Mouse (Mus musculus) kidney, adult 18-20 months (tissue): ENCODE measurements at regions not wholly inside any gene's neighbourhood (a gene's known extent, or its start where the extent isn't known, plus 50 kb on each side); places are given as distances from the start of the nearest gene placed in this dataset.

Experiments used
- DNase-seq: peaks from one replicate; pipeline ENCODE4 v3.0.0; 2021

DNA sequence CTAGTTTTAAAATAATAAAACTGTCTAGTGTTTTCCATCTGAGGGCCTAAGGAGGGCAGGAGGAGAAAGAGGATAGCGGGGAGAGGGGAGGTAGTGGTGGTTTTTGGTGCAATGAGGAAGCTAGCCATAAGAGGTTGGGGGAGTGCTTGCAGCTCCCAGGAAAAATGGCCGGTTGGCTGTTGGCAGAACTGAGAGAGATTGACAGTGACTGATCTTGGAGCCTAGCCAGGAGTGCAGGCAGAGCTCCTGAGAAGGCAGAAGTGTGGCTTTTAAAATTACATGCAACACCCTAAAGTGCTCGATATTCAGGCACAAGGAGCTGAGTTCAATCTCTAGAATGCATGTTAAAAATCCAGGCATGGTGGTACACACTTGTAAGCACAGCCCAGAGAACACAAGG lies 938.3 kb upstream of the 2610301B20Rik start:
- DNase-seq: no peak

DNA sequence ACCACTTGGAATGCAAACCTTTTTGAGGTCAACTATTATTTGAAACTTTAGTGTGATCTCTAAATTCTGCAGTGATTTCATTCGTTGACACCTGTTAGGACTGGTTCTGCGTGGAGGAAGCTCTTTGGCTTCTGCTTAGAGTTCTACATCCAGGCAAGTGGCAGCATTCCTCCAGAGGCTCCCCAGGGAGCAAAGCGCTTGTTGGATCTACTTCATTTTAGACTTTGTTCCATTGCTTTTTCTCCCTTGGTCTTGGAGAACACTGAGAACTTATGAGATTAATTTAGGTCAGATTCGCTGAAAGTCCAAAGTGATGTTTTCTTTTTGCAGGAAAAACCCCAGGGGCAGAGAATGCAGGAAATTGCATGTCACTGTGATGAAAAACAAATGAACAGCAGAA lies 922.9 kb upstream of the 2610301B20Rik start:
- DNase-seq: no peak

DNA sequence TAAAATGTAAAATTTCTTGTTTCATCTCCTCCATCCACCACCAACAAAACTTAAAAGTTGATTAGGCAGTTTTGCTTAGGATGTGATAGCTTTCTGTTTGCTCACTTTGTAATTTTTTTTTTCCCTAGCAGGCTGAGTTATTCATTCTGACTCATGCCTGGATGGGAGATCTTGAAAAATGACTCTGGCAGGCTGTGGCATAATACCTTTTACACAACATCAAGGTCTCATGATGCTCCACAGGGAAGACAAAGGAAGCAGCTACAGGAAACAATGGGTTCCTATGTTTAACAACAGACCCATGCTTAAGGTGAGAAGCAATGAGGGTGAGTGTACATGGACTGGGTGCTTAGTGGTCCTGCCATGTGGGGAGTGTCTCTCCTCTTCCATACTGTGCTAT lies 899.7 kb upstream of the 2610301B20Rik start:
- no peak for DNase-seq

DNA sequence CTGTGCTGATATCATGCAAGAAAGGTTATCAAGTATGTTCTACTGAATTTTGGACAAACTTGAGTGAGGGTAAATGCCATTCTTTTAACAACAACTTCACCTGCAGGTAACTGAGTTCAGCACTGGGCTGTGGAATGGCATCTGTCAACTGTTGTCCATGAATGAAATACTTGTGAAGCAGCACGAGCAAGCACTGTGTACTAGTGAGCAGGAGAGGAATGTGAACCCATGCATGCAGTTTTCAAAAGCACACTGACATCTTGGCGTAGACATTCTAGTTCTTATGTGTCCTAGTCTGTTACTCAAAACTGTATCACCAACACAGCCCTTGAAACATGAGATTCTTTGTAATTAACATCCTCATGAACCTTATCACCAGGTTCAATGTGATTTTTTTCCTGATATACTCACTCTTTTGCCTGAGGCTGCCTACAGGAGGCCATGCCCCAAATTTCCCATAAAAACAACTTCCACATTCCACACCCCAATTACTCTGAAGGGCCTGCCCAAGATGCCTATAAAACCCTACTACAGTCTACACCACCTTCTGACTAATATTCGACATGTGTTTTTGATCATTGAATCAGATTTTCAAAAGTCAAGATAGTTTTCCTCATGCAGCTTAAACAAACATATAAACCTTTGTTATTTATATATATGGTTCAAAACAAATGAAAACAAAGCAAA lies 892.8 kb upstream of the 2610301B20Rik start:
- no peak for DNase-seq

DNA sequence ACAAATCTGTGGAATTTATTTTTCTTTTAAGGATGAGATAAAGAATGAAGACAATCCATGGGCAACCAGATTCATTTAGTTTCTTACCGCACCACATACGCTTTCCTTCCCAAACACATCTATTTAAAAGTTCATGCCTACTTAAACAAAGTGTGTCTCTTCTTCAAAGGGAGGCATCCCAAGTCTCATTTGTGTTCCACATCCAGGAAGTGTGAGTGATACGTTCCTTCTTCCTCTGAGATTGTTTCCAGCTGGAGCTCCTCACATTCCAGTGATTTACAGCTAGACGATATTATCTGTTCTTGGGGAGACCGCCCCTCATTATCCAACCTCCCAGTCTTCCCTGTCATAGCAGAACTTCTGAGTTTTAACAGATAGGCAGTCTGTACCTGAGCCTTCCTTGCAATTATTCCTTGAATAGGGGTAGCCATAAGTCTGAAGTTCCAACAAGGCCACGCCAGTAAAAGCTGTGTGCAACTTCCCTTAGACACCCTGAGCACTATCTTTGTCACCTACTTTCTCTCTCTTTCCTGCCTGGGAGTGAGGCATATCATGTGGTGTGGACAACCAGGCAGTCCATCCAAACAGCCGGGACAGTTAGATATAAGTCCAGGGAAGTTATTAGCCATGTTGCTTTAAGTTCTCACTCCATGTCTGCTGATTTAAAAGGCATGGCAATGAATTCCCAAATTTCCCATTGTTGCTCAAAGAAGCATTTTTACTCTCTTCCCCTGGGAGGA lies 891.3 kb upstream of the 2610301B20Rik start:
- no peak for DNase-seq

DNA sequence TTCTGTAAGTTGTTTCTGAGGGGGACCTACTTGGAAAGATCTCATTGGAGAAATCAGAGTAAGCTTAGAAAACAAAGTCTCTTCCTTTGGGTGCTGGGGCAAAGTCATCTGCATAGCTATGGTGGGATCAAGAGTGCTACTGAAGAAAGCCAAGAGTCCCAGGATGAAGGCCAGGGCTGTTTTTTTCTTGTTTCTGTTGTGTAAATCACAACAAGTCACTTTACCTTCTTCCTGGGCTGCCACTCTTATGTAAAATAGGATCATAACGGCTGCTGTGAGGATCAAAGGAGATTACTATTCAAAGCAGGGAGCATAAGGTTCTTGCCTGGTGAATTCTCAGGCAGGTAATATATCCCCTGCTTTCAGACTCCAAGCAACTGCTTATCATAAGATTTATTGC lies 880.4 kb upstream of the 2610301B20Rik start:
- DNase-seq: no peak

DNA sequence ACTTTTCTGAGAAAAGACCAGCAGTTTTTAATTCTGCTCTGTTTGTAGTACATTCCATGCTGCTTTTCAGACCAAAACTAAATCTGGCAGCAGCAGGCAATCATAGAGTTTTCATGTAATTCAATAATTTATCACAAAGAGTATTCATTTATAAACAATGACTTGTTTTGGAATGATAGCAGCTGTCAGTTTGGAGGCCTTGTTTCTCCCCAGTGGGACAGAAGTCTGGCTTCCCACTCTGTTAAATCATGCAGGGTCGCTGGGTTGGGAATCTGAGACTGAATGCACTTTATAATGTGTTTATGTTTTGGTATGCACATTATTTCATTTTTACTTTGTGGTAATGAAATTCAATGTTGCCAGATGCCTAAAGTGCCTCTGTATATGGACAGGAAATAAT lies 879.8 kb upstream of the 2610301B20Rik start:
- no peak for DNase-seq

DNA sequence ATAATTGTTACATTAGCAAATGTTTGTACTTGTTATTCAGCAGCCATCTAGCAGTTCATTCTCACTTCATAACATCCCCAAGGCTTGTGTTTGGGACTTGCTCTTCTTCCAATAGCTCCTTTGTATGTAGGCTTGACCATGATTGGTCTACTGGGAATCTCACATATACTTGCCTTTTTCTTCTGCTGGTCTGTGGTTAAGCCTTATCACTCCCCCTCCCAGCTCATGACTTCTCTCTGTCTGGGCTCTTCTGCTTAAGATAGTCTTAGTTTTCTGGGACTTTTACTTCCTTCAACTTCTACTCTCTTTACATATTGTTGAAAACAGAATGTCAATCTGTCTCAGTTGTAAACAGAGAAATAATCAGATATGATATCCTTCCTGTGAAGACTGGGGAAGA lies 844.0 kb upstream of the 2610301B20Rik start:
- DNase-seq: no peak

DNA sequence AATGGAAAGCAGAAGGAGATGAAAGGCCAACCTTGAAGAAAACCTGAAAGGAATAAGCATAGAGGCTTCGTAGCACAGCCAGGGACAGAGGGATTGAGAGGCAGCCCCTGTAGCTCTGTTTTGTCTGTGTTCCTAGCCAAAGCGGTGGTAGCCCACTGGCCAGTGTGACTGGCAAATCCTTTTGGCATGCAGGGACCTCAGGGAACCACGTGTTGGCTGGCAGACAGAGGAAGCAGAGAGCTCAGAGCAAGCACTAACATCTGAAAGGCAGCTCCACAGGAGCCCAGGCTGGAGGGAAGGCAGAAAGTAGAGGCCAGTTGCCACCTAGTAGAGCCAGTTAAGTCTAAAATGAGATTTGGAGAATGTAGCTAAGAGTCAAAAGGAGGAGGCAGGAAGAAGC lies 842.5 kb upstream of the 2610301B20Rik start:
- no peak for DNase-seq

DNA sequence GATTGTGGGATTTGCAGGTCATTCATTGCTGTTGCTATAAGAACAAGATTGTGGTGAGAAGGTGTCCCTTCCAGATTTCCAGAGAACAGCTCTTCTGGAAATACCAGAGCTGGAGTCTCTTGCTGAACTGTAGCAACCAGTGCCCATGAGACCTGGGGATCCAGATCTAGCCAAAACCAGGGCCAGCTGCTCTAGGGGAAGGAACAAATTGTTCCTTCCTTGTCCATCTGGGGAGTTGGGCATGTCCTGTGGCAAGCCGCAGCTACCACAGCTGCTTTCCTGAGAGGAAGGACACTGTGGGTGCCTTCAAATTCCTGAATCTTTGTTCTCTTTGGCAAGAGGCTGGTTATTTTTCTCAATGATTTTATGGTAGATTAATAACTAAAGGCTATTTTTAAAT lies 839.0 kb upstream of the 2610301B20Rik start:
- no peak for DNase-seq

DNA sequence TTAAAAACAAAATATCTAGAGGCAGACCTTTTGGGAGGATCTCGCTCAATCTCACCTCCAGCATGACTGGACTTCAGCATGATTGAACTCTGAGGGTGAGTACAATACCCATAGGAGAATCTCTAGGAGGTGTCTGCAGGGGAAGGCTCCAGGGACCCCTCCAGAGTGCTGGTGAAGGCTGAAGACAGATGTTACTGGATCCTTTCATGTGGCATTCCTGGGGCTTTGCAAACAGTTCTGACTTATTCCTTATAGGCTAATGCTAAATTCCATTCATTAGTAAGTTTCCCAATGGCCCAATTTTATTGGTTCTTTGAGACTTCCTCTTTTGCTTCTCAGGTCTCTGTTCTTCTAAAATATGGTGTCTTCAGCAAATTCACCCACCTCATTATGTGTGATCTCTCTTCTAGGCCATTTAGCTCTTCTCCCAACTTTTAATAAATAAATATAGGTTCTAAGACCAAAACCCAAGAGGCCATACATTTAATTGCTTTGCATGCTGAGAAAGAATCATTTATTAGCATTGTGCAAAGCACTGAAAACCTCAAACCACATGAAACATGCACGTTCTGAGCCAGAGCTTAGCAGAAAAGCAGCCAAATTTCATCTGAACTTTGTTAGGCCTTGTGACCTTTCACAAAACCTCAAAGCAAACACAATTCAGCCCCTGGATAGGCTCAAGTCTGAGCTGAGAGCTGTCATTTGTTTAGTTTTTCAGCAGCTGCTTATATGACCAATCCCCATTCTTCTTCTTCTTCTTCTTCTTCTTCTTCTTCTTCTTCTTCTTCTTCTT lies 832.8 kb upstream of the 2610301B20Rik start:
- no peak for DNase-seq

DNA sequence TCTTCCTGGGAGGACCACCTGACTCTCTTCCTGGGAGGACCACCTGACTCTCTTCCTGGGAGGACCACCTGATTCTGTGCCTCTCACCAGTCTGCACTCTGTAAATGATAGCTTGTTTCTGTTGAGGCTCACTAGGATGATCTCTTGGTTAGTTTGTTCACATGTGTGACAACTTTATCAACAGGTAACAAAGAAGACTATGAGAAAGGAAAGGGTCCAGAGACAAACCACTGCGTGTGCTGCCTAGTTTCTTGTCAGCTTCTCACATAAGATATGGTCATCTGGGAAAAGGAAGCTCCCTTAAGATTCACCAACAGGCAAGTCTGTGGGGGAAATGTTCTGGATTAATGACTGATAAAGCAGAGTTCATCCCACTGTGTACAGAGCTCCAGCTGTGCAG lies 825.5 kb upstream of the 2610301B20Rik start:
- no peak for DNase-seq

DNA sequence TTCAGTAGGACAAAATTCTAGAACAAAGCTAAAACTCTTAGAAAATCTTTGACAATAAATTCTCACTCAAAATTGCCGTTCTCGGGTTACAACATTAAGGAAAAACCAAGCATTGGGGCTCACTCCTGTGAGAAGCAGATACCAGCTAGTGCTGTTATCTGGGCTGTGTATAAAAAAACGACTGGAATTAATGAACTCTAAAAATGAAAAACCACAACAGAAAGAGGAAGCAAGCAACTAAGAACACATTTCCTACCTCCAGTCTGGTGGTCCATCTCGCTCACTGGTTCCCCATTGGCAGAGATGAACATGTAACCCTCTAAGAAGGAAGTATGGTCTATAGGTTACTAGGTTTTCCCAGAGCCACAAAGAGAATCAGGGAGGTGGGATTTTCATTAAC lies 824.9 kb upstream of the 2610301B20Rik start:
- no peak for DNase-seq

DNA sequence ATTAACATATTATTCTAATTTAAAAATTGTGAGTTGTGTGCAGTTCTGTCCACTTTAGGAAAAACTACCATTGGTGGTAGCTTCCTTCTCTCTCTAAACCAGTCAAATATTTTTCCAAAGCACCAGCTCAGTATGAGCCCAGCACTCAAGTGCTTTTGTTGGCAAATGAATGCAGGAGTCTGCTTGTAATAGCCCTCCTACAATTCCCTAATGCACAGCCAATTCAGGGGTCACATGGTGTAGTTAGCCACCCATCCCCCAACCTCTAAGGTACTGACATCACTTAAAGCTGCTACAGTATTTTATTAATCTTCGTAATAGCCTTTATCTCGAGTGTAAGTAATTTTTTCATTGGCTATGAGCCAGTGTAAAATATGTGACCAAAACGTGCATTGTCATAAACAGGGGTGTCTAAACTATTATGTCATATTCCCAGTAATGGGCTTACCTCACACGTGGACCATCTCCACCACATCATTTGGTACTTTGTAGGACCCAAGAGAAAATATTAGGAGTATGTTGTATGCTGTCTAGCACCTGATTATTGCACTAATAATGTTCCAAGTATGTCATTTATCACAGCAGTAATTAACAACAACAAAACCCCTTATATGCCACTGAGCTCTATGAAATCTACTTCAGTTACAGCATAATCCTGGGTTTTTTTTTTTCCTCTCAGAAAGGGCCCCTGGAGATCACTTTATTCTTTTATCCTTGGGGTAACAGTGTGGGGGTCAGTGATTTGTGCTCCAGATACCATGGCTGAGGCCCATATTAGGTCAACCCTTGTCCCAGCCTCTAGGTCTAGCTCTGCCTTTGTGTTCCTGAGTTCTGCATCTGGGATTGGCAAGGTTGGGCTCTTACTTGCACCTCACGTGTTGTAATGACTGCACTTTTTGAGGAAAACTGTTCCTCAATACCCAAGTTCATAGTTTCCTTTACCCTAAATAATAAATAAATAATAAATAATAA lies 822.7 kb upstream of the 2610301B20Rik start:
- DNase-seq: no peak

DNA sequence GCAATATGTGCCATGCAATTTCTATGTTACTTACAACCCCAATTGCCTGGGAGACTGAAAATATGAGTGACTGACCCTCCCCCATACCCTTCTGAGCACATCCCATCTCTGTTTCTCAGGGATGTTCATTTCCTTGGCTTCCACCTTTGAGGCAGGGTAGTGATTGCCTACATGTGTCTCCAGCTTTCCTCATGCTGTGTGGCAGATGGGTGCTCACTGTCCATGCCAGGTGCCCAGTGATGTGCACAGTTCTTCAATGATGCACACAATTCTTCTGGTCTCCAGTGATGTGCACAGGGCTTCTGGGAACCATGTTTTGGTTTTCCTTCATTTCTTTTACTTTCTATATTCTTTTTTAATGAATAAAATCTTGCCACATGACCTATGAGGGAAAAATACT lies 821.4 kb upstream of the 2610301B20Rik start:
- no peak for DNase-seq

DNA sequence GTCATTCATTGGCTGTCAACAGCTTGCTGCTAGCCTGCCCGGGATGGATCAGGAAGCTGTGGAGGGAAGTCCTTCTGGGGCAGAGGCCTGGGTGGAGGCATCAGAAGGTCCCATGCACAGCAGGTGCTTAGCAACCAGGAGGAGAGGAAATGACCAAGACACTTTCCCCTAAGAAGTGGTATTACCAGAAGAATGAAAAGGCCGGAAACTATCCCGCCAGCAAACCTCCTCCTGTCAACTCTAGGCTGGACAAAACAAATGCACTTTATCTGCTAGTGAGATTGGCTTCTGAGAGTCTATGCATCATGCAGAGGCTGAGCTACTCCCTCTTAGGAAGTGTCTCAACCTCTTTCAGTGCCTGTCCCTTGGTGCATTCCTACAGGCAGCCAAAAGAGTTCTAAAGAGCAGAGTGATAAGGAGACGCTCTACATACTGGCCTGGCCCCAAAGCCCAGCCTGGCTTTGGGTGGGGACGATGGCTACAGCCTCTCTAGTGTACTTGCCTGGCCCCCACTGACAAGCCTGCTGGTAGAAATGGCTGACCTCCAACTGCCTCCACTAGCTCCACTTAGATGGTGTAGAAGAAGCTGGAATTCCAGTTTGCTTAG lies 801.7 kb upstream of the 2610301B20Rik start:
- no peak for DNase-seq

DNA sequence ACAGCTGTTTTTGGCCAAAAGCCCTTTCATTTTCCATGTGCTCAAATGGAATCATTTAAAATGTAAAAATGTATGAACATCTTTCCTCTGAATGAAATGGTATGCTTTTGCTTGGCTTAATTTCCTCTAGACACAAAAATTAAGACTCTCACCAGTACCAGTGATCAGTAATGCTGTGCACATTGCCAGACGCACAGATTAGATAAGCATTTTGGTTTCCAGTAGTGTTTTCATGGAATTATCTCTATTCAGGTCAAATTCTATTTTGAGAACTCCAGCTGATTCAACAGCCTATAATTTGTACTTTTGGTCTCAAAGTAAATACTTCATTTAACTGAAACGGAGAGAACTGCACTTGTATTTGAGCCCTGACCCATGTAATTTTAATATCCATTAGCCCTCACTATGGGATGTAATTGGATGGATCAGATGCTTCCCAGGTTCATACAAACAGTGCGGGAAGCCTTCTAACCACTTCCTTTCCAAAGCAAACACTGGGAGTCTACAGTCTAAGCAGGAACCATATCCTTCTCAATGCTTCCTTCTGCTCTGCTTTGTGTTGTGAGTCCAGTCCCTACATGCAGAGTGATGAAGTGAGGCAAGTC lies 794.6 kb upstream of the 2610301B20Rik start:
- DNase-seq: no peak

DNA sequence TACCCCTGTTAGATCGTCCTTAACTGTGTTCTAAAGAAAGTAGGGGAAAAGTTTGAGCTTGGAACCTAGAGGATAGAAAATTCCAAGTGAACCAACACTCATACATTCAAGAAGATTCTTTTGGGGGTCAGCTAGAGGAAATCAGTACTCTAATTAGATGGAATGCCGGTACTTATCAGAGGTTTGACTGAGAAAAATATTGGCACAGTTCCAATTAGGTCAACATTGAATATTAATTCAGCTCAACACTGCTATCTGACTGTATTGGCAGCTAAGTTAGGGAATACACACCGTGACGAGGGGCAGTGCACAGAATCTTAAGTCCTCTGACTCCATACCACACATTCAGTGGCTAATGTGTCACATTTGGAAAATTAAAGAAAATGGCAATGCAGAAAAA lies 759.5 kb upstream of the 2610301B20Rik start:
- DNase-seq: no peak

DNA sequence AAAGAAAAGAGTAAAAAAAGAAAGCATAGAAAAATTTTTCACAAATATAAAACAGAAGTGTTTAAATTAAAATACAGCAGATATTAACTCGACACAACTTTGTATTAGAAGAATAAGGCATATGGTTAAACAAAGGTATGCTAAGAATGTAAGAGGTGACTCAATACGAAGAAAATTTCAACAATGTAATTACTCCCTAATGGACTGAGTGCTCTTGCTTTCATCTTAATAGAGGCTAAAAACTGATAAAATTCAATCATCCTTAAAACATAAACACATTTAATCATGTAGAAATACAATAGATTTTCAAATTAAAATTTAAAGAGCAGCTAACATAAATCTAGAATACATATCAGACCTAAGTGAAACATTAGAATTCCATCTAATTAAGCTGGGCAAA lies 756.3 kb upstream of the 2610301B20Rik start:
- no peak for DNase-seq

DNA sequence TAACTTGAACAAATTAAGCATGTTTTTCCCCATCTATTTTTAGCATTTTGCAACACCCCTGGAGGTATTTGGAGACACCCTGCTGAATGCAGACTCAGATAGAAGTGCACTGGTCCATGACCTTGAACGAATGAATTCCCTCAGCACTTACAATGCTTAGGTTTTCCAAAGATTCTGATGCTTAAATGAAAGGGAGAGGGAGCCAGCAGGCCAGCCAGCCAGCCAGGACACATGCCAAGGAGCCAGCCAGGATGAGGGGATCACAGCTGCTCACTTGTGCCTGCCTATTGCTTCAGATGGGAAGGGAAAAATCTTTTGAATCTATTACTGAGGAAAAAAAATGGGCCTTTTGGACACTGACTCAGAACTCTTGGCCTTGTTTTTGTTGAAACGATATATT lies 750.0 kb upstream of the 2610301B20Rik start:
- DNase-seq: no peak

DNA sequence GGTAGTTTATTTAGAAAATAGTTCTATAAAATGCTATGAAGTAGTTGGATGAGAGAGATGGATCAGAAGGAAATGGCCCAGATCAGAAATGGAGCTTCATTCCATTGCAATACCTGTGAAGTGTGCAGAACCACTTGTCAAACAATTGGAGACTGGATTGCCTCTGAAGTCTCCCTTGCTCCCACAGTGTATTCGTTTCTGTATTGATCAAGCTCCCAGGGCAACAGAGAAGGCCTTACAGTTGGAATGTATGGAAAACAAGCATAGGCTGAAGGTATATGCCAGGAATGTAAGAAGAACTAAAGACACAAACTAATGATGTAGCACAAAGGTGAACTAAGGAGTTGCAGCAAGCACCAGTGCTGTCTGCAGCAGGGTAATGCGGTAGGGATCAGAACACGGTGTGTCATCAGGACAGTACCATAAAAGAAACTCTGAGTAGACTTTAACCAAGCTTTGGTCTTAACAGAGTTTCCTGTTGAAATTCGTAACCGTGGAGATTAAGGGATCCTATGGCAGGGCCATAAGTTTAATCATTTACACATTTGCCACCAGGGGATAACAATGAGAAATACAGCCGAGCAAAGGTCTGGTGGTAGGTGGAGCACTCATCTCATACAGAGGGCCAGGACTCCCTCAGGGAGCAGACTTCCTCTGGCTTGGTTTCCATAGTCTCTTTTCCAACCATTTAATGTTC lies 732.9 kb upstream of the 2610301B20Rik start:
- DNase-seq: no peak
